Mouse (Mus musculus): Measurements from ENCODE around the gene Capns2.

GRCm38 (mm10) chr8:92856273-92856986 lies 44.8 kb upstream of the Capns2 start:
- TF ChIP-seq POLR2A (IDR thresholded peaks at IDR 0.05; ENCODE audit: insufficient read depth, low read depth, low read length): no peak
- TF ChIP-seq EP300 (IDR thresholded peaks at IDR 0.05; ENCODE audit: insufficient read depth, low read depth, low read length): no peak

Measured in heart, adult 2 months (tissue).